Mouse (Mus musculus): ENCODE results near the gene Fbln1.
A peak's percentile ranks its signal among the peaks of the same experiment; 100 is the strongest.
"Not testable (repeated sequence)": the region's sequence is repeated elsewhere in the genome, so short reads cannot be mapped to it uniquely, and the experiment has no call there.

The Fbln1 gene

DNA sequence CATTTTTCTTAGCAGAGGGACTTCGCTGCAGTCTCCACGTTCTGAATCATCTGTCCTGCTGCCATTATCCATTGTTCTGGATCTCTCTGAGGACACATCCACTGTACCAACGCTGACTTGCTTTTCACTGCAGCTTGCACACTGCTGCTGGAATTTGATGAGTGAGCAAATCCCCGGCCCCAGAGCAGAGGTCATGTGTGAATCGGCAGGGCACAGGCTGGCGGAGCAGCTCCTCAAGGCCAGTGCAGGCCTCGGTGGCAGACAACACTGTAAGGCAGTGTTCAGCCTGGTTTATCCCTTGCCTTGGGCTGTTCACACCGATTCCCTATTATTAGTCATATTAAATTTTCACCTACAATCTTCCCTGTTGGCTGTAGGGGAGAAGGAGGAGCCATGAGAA is 89.8 kb downstream of the Fbln1 start:
- no peak for DNase-seq (ENCODE audit: low spot score)

DNA sequence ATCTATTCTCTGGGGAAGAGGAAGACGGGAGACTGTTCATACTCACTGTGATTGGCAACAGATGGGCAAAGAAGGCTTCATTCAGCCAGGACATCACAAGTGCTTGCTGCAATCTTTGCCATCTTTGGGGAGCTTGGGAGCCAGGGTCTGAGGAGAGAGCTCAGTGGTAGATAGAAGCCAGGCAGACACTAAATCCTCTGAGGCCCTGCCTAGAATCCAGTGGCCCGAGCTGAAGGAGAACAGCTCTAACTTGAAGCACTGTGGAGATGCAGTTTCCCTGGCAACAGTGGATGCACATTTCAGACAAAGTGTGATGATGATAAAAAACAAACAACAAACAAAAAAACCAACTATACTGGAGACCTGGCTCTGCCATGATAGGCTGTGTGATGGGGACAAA is 90.2 kb downstream of the Fbln1 start:
- no peak for DNase-seq (ENCODE audit: low spot score)

- no peak for DNase-seq (ENCODE audit: low spot score)
These were observed 90.8 kb downstream of the Fbln1 start for GRCm38 (mm10) chr15:85296538-85296937.

- DNase-seq (ENCODE audit: low spot score): no peak
These were observed 92.5 kb downstream of the Fbln1 start for GRCm38 (mm10) chr15:85298167-85298781.

DNA sequence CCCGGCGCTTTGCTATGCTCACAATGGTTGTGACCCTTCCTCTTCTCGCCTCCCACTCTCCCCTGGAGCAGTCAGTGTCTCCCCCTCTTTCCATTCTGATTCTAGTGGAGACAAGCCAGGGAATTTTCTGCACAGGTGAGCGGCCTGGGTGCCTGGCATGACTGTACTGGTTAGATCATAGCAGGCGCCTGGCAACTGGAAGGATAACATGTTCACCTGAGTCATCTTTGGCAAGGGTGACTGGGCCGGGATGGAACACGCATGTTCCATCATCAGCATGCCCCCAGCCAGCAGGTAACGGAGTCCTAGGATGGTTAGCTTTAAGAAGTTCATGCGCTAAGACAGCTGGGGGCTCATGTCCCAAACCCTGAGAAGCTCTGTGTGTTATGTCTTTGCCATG is 93.2 kb downstream of the Fbln1 start:
- no peak for DNase-seq (ENCODE audit: low spot score)

DNA sequence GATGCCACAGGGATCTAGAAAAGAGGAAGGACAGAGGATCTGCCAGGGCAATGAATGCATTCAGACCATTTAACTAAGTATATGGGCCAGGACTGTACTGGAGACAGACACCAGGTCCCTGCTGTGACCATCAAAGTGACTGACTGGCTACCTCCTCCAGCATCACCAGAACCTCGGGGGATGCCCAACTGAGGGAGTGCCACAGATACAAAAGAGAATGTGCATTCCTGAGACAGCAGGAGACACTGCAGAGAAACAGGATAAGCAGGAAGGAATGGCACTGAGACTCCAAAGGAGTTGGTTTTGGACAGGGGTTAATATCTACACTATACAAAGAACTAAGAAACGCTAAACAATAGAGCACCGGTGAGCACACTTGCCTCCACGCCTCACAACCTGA is 97.5 kb downstream of the Fbln1 start:
- DNase-seq (ENCODE audit: low spot score): no peak

DNA sequence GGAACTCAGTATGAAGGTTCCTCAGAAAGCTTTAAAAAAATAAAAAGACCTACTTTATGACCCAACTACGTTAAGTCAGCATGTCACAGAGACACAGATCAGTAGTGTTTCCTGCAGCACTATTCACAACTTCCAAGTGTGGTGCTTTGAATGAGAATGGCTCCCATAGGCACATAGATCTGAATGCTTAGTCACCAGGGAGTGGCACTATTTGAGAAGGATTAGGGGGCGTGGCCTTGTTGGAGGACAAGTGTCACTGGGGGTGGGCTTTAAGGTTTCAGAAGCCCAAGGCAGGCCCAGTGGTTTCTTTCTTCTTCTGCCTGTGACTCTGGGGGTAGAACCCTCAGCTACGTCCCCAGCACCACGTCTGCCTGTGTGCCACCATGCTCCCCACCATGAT is 98.2 kb downstream of the Fbln1 start:
- no peak for DNase-seq (ENCODE audit: low spot score)

DNA sequence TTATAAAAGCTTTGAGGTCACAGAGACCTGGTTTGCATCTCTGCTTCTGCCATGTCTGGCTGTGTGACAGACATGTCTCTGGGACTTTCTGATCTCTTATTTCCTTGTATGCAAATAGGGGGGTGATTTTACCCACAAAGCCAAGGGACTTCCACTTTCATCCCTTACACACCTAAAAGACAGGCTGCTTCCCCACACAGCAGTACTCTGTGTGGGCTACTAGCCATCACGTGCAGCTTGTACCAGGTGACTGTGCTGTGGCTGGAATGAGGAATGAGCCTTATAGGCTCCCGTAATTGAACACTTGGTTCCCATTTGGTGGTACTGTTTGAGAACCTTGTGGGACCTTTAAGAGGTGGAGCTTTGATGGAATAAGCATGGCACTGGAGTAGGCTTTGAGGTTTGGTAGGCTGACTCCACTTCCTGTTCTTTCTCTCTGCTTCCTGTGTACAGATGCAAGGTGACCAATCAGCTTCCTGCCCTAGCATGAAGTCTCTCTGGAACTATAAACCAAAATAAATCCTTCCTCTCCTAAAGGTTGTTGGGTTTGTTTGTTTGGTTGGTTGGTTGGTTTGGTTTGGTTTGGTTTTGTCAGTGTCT is 101.4 kb downstream of the Fbln1 start:
- no peak for DNase-seq (ENCODE audit: low spot score)

GRCm38 (mm10) chr15:85311058-85311657 is 105.4 kb downstream of the Fbln1 start:
- DNase-seq (ENCODE audit: low spot score): no peak

DNA sequence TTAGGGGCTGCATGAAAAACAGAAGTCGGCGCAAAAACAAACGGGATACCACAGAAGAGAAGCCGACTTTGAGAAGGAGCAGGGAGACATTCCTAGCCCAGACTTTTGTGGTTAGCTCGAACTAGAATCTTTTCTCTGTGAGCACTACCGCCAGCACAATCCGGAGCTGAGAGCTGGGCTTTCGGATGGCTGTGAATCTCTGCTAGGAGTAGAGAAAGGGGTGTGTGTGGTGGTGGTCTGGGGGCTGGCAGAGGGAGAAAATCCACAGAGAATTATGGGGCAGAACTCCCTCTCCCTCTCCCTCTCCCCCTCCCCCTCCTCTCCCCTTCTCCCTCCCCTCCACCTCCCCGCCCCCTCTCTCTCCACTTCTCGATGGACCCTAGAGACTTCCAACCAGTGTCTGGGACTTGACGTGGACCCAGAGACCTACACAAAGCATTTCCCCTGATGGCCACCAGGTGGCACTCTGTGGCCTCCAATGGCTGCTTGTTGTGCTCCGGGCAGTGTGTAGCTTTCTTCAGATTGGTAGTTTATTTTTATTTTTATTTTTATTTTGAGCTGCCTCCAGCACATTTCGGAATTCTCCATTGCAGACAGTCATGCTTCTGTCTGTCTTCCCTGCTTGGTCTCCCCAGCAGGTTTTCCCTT is 109.8 kb downstream of the Fbln1 start:
- peak; percentile 74 for DNase-seq (ENCODE audit: low spot score)

DNA sequence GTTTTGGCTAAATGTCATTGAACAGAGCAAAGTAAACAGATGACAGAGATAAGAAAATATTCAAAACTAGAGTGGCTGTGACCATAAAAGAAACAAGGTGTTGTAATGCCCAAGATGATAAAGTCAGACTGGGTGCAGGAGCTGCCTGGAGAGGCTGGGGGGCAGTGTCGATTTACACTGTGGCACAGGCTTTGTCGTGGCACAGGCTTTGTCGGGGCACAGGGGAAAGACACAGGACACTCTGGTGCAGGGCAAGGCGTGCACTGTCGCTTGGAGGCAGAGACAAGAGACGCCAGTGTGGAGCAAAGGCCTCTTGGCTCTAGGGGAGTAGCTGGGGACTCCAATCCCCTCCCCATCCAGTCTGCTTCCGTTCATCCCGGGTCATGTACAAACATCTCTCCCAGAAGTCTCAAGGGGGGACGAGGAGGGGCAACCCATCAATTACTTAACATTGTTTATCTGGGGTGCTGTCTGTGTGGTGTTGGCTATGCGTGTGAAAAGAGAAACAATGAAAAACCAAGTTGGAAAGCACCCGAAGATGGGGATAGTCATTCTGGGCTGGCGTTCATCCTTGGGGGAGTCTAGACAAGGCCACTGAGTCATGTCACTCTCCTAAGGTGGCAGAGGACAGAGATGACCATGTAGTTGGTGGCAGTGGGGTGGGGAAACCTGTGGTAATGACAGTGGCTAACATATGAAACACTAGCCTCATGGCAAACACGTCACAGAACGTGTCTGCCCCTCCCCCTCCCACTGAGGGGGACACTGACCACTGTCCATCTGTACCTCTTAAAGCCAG is 110.8 kb downstream of the Fbln1 start:
- no peak for DNase-seq (ENCODE audit: low spot score)

GRCm38 (mm10) chr15:85319924-85320668 is 114.3 kb downstream of the Fbln1 start:
- peak; percentile 14 for DNase-seq (ENCODE audit: low spot score)

DNA sequence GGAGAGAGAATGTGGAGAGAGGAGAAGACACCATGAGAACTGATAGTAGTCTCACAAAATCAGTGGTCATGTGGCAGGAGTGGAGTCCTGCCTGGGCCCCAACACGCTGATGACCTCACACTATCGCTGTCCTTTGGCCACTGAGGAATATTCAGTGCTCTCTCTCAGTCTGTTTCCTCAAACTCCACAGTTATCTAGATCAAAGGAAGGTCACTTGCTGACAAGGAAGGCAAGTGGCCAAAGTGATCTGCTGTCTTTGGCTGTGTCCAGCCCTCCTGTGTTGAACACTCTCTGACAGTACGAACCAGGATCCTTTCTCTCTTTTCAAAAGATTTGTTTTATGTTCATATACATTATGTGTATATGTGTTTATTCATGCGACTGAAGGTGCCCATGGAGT is 117.5 kb downstream of the Fbln1 start:
- no peak for DNase-seq (ENCODE audit: low spot score)

DNA sequence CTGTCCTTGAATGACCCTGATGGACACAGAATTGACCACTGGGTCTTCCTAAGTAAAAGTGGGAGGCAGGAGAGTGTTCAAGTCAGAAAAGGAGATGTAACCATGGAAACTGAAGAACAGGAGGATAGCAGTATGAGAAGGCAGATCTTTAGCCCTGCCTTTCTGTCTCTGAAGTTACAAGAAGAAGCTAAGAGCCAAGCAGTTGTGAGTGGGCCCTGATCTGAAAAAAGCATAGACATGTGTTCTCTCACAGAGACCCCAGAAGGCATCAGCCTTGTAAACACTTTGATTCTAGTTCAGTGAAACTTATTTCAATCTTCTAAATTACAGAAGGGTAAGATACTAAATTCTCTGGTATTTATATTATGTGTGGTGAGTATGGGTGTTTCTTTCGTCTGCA is 118.7 kb downstream of the Fbln1 start:
- no peak for DNase-seq (ENCODE audit: low spot score)

- DNase-seq (ENCODE audit: low spot score): no peak
These were observed 122.1 kb downstream of the Fbln1 start for GRCm38 (mm10) chr15:85327808-85328207.

DNA sequence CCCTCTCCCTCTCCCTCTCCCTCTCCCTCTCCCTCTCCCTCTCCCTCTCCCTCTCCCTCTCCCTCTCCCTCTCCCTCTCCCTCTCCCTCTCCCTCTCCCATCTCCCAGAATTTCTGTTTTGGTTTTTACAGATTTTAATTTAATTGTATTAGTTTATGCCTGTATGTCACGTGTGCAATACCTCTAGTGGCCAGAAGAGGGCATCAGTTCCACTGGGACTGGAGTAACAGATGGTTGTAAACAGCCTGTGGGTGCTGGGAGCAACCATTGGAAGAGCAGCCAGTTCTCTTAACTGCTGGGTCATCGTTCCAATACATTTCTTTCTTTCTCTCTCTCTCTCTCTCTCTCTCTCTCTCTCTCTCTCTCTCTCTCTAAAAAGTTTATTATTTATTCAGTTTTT is 122.7 kb downstream of the Fbln1 start:
- DNase-seq (ENCODE audit: low spot score): not testable (repeated sequence)

GRCm38 (mm10) chr15:85329096-85329495 is 123.3 kb downstream of the Fbln1 start:
- DNase-seq (ENCODE audit: low spot score): no peak

DNA sequence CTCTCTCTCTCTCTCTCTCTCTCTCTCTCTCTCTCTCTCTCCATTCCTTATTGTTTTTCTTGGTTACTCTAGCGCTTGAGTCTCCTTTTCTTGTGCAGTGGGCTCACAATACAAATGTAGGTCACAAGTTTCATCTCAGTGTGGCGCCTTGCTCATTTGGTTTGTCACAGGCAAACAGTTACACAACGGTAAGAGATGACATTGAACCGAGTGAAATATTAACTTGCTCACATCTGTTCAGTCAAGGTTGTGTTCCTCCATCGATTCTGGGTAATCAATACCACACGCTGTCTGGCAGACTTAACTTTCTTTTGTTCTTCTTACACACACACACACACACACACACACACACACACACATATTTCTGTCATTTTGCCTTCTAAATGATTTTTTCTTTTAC is 124.3 kb downstream of the Fbln1 start:
- DNase-seq (ENCODE audit: low spot score): no peak

DNA sequence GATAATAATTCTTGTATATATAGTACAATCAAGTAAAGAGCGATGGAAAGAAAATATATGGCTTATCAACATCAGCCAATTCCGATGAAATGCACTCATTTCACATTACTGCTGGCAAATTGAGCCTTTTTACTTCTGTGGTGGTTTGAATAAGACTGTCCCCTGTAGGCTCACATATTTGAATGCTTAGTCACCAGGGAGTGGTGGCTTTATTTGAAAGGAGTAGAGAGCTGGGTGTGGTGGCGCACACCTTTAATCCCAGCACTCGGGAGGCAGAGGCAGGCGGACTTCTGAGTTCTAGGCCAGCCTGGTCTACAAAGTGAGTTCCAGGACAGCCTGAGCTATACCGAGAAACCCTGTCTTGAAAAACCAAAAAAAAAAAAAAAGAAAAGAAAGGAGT is 127.8 kb downstream of the Fbln1 start:
- DNase-seq (ENCODE audit: low spot score): not testable (repeated sequence)

GRCm38 (mm10) chr15:85334234-85334633 is 128.5 kb downstream of the Fbln1 start:
- DNase-seq (ENCODE audit: low spot score): no peak

DNA sequence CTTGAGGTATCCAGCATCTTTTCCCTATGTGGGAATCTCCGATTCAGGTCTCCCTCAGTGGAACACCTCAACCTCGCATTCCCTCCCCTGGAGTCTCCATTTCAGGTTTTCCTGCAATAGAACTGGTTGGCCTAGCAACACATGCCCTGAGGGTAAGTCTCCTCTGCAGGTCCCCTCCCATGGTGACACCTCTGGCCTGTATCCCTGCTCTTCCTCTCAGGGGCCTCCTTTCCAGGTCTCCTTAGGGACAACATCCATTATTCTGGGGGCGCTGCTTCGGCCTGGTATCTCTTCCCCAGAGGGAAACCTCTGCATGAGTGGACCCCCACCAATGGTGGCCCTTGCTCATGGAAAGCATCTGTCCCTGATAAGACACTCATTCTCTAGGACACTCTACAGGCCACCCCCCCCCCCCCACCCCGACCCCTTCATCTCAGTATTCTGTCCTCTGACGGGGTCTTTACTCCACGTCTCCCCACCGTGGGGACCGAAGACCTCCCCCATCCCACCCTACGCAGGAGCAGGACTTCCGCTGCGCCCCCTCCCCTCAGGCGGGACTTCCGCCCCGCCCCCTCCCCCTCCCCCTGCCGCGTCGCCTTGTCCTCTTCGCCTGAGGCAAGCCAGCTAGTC is 130.0 kb downstream of the Fbln1 start, which contains the start of gene Atxn10:
Gene Atxn10 (plus strand): TSS at position 575 of the 630 bp plus-strand sequence.
- DNase-seq (ENCODE audit: low spot score): no peak
